Mouse (Mus musculus) adrenal gland, postnatal 14 days (tissue): Measurements from ENCODE around the gene Cul5. TPM values are rescaled to one million over a fixed set of nuclear protein-coding genes. Genes with fewer than 3 reads are reported as not detected.

Experiments
- DNase-seq: peaks from one replicate; pipeline ENCODE4 v3.0.0; 2021; ENCODE audit warnings: mixed read lengths
- total RNA-seq: library from RNA; stranded (reverse); gene quantifications from 2 replicates; pipeline ENCODE4 v1.2.3, GENCODE M21; 2021

Cul5 gene
- total RNA-seq, 1 experiment from 2014 or later, result 34.2 TPM

- DNase-seq, result no peak
Measured at GRCm38 (mm10) chr9:53607816-53608215, 62.0 kb downstream of the Cul5 start.

- no peak for DNase-seq
Measured at GRCm38 (mm10) chr9:53607192-53607591, 62.6 kb downstream of the Cul5 start.

GRCm38 (mm10) chr9:53604954-53605353 lies 64.9 kb downstream of the Cul5 start:
- DNase-seq, result no peak

- no peak for DNase-seq
Measured at GRCm38 (mm10) chr9:53603849-53604248, 66.0 kb downstream of the Cul5 start.

- DNase-seq, result peak; percentile 72
Measured at GRCm38 (mm10) chr9:53603384-53603783, 66.4 kb downstream of the Cul5 start.

- no peak for DNase-seq
Measured at GRCm38 (mm10) chr9:53601541-53601940, 68.3 kb downstream of the Cul5 start.

- DNase-seq, result no peak
Measured at GRCm38 (mm10) chr9:53598631-53599030, 71.2 kb downstream of the Cul5 start.

GRCm38 (mm10) chr9:53596971-53597600 lies 72.7 kb downstream of the Cul5 start:
- DNase-seq, result no peak

- DNase-seq, result peak; percentile 82
Measured at GRCm38 (mm10) chr9:53594764-53595163, 75.0 kb downstream of the Cul5 start.

GRCm38 (mm10) chr9:53581870-53582269 lies 87.9 kb downstream of the Cul5 start:
- DNase-seq, result no peak

GRCm38 (mm10) chr9:53575721-53576120 lies 94.1 kb downstream of the Cul5 start:
- DNase-seq, result no peak

GRCm38 (mm10) chr9:53572516-53573307 lies 97.1 kb downstream of the Cul5 start:
- no peak for DNase-seq

- peak; percentile 25 for DNase-seq
Measured at GRCm38 (mm10) chr9:53570662-53571061, 99.2 kb downstream of the Cul5 start.

Other genes with a start within 250 kb of the Cul5 start
- 13.7 and 17.3 TPM in 2 replicates for gene Atm, start 133.3 kb downstream of the Cul5 start, total RNA-seq
- gene Npat, start 133.0 kb downstream of the Cul5 start, total RNA-seq, result 12.7 and 13.1 TPM in 2 replicates
- 279 and 318 TPM in 2 replicates for gene Acat1, start 59.6 kb downstream of the Cul5 start, total RNA-seq
- 0.67 and 0.79 TPM in 2 replicates for gene Rab39, start 36.2 kb upstream of the Cul5 start, total RNA-seq
- gene Slc35f2, start 101.5 kb upstream of the Cul5 start, total RNA-seq, result 0.49 and 0.67 TPM in 2 replicates
- gene Sln, start 180.2 kb upstream of the Cul5 start, total RNA-seq, result not detected in 2 replicates